Comparison of ENCODE assay signal across 13 mouse cellular contexts in genomic region chr4:141268350-141268749, GRCm38 (mm10). TPM values are rescaled to one million over a fixed set of nuclear protein-coding genes. Genes with fewer than 3 reads are reported as not detected.
DNase-seq lines count a peak whose midpoint lies in the region; ATAC-seq and TF ChIP-seq lines count a peak whose summit lies in the region.
"Had no signal": no experiment of that assay in that cellular context is flagged by ENCODE, and none has a peak within 500 bp of the region (broad histone marks: within the 10 kb centered on the region; RNA-seq: fewer than 3 reads in every experiment).

No protein-coding gene starts in this region.

- H3K4me2 ChIP-seq in midbrain, postnatal 0 days (ENCODE audit: low read depth, low read length, poor library complexity, severe bottlenecking), result no peak overlapping the region
- H3K4me2 ChIP-seq in midbrain, embryonic 14.5 days (ENCODE audit: low read length), result no peak overlapping the region
- H3K4me2 ChIP-seq: hindbrain, embryonic 12.5 days had no signal

- 86% methylated on average over 4 of the region's 4 CpGs for WGBS in kidney, adult 2 months
- WGBS in midbrain, postnatal 0 days, result 86% methylated on average over 4 of the region's 4 CpGs
- 83% methylated on average over 4 of the region's 4 CpGs for WGBS in midbrain, embryonic 14.5 days
- 54% methylated on average over 4 of the region's 4 CpGs for WGBS in bone marrow, adult 2 months
- WGBS in heart, embryonic 10.5 days, result 82% methylated on average over 4 of the region's 4 CpGs

- H3K9me3 ChIP-seq in midbrain, postnatal 0 days (ENCODE audit: low read length), result no peaks in the 10 kb centered on the region
- no peaks in the 10 kb centered on the region for H3K9me3 ChIP-seq in midbrain, embryonic 14.5 days (ENCODE audit: control insufficient read depth, low read length)
- H3K9me3 ChIP-seq in heart, embryonic 10.5 days, result no peaks in the 10 kb centered on the region

- no peaks in the 10 kb centered on the region for H3K27me3 ChIP-seq in kidney, adult 2 months (replicated peaks; ENCODE audit: control insufficient read depth, insufficient read depth, low read length)
- H3K27me3 ChIP-seq in midbrain, postnatal 0 days (ENCODE audit: insufficient read depth, low read length), result no peaks in the 10 kb centered on the region
- H3K27me3 ChIP-seq in midbrain, embryonic 14.5 days (ENCODE audit: control insufficient read depth, insufficient read depth, low read length), result no peaks in the 10 kb centered on the region
- H3K27me3 ChIP-seq in heart, embryonic 10.5 days (ENCODE audit: insufficient read depth, poor library complexity, severe bottlenecking), result peaks cover 16% of the 10 kb centered on the region; the same call in 1 of the 2 replicates

- H3K9ac ChIP-seq in midbrain, postnatal 0 days (replicated peaks; ENCODE audit: low read length, poor library complexity, severe bottlenecking), result no peak overlapping the region
- H3K9ac ChIP-seq in midbrain, embryonic 14.5 days (replicated peaks; ENCODE audit: low read length), result no peak overlapping the region
- H3K9ac ChIP-seq: hindbrain, embryonic 12.5 days had no signal

- TF ChIP-seq POLR2A in kidney, adult 2 months (IDR thresholded peaks at IDR 0.05; ENCODE audit: low read depth, low read length), result no peak
- no peak for TF ChIP-seq POLR2A in bone marrow, adult 2 months (IDR thresholded peaks at IDR 0.05; ENCODE audit: borderline replicate concordance, control insufficient read depth, low read depth, low read length)

- no peak overlapping the region for H3K4me3 ChIP-seq in kidney, adult 2 months (ENCODE audit: insufficient read depth, low read depth, low read length)
- H3K4me3 ChIP-seq in midbrain, postnatal 0 days (ENCODE audit: low read depth, low read length), result no peak overlapping the region
- no peak overlapping the region for H3K4me3 ChIP-seq in midbrain, embryonic 14.5 days (replicated peaks; ENCODE audit: low read depth, low read length)
- no peak overlapping the region for H3K4me3 ChIP-seq in bone marrow, adult 2 months (replicated peaks; ENCODE audit: control insufficient read depth, low read depth, low read length)
- no peak overlapping the region for H3K4me3 ChIP-seq in heart, embryonic 10.5 days
- H3K4me3 ChIP-seq: forebrain, embryonic 10.5 days; heart, adult 2 months; hindbrain, embryonic 12.5 days; megakaryocyte, embryonic 14.5 days had no signal

- DNase-seq in kidney, adult 2 months, result no peak
- no peak for DNase-seq in kidney, postnatal 14 days
- DNase-seq in midbrain, postnatal 0 days (ENCODE audit: low spot score), result no peak
- no peak for DNase-seq in midbrain, embryonic 14.5 days
- DNase-seq in testis, postnatal 14 days (ENCODE audit: low spot score), result peak; percentile 71
- no peak for DNase-seq in heart, embryonic 10.5 days (ENCODE audit: low spot score)
- DNase-seq: cerebellum, adult 9-11 months had no signal

- 0 out of 2 replicates have a peak, but pooled peaks have one; percentile 12 for TF ChIP-seq CTCF in kidney, adult 2 months (conservative IDR thresholded peaks at IDR 0.05; ENCODE audit: insufficient read depth, insufficient read length, low read depth, low read length)
- peak; percentile 28 for TF ChIP-seq CTCF in midbrain, postnatal 0 days (IDR thresholded peaks at IDR 0.05)
- TF ChIP-seq CTCF in bone marrow, adult 2 months (IDR thresholded peaks at IDR 0.05; ENCODE audit: control insufficient read depth, insufficient read depth, low read length), result peak; percentile 13; the same call in 1 of the 2 replicates

- H3K36me3 ChIP-seq in kidney, adult 2 months (ENCODE audit: control insufficient read depth, insufficient read depth, low read length), result no peaks in the 10 kb centered on the region
- no peaks in the 10 kb centered on the region for H3K36me3 ChIP-seq in midbrain, postnatal 0 days (ENCODE audit: insufficient read depth, low read length)
- no peaks in the 10 kb centered on the region for H3K36me3 ChIP-seq in midbrain, embryonic 14.5 days (ENCODE audit: control insufficient read depth, insufficient read depth, low read length)
- no peaks in the 10 kb centered on the region for H3K36me3 ChIP-seq in heart, embryonic 10.5 days
- H3K36me3 ChIP-seq: forebrain, embryonic 10.5 days; hindbrain, embryonic 12.5 days had no signal

- H3K27ac ChIP-seq in kidney, adult 2 months (ENCODE audit: insufficient read depth, low read depth, low read length), result no peak overlapping the region
- no peak overlapping the region for H3K27ac ChIP-seq in midbrain, postnatal 0 days (ENCODE audit: low read depth, low read length)
- H3K27ac ChIP-seq in midbrain, embryonic 14.5 days (replicated peaks; ENCODE audit: low read depth, low read length), result no peak overlapping the region
- H3K27ac ChIP-seq in bone marrow, adult 2 months (ENCODE audit: control insufficient read depth, insufficient read depth, low read depth, low read length, poor library complexity), result no peak overlapping the region
- no peak overlapping the region for H3K27ac ChIP-seq in heart, embryonic 10.5 days
- H3K27ac ChIP-seq: forebrain, embryonic 10.5 days; heart, adult 2 months; hindbrain, embryonic 12.5 days had no signal

- H3K4me1 ChIP-seq in kidney, adult 2 months (ENCODE audit: control insufficient read depth, insufficient read depth, low read length), result no peaks in the 10 kb centered on the region
- 0 out of 2 replicates have a peak, but pooled peaks cover 3% of the 10 kb centered on the region for H3K4me1 ChIP-seq in midbrain, postnatal 0 days (ENCODE audit: insufficient read depth, low read length)
- peaks cover under 1% of the 10 kb centered on the region; the same call in 1 of the 2 replicates for H3K4me1 ChIP-seq in midbrain, embryonic 14.5 days (ENCODE audit: control insufficient read depth, insufficient read depth, low read length)
- peaks cover 4% of the 10 kb centered on the region for H3K4me1 ChIP-seq in bone marrow, adult 2 months (ENCODE audit: control insufficient read depth, insufficient read depth, low read length)
- peaks cover 11% of the 10 kb centered on the region for H3K4me1 ChIP-seq in heart, embryonic 10.5 days

- ATAC-seq in midbrain, postnatal 0 days (ENCODE audit: low FRiP score), result no peak
- no peak for ATAC-seq in midbrain, embryonic 14.5 days (ENCODE audit: low FRiP score, low TSS enrichment)
- ATAC-seq in monocyte, adult 5-6 weeks (replicated peaks; ENCODE audit: insufficient number of reproducible peaks, low FRiP score, low TSS enrichment, poor library complexity, severe bottlenecking), result no peak

RNA-seq across cellular contexts. Expression of gene Arhgef19, which starts 29.1 kb away (rescaled TPM):
- 4.9 and 5.1 TPM in 2 replicates for polyA plus RNA-seq in kidney, adult 2 months (2012; rRNA removed)
- total RNA-seq in midbrain, postnatal 0 days (2014; rRNA removed), result 0.76 and 1.3 TPM in 2 replicates
- 1.1 and 1.3 TPM in 2 replicates for polyA plus RNA-seq in midbrain, postnatal 0 days (2015; fragmentation: Nextera tagmentation; extraction: Ambion mirVana)
- polyA plus RNA-seq in midbrain, embryonic 14.5 days (2014; fragmentation: Nextera tagmentation; extraction: Ambion mirVana), result 0.84 and 0.89 TPM in 2 replicates
- polyA plus RNA-seq in bone marrow, adult 2 months (2011; ENCODE audit: insufficient read depth, insufficient read length, low replicate concordance, missing spikeins), result 1.1 TPM in 1 of 2 replicates, not detected in the other
- total RNA-seq in monocyte, adult 5-6 weeks (2017), result not detected in 3 replicates
- 1.2 and 3.7 TPM in 2 replicates for polyA plus RNA-seq in heart, embryonic 10.5 days (2016; fragmentation: Nextera tagmentation; extraction: Ambion mirVana)

RNA-seq across cellular contexts. Expression of gene Epha2, which starts 32.7 kb away (rescaled TPM):
- 8.1 and 9.6 TPM in 2 replicates for polyA plus RNA-seq in kidney, adult 2 months (2012; rRNA removed)
- total RNA-seq in midbrain, postnatal 0 days (2014; rRNA removed), result 3.1 and 3.2 TPM in 2 replicates
- 0.27 and 0.30 TPM in 2 replicates for polyA plus RNA-seq in midbrain, postnatal 0 days (2015; fragmentation: Nextera tagmentation; extraction: Ambion mirVana)
- 1.2 and 1.7 TPM in 2 replicates for polyA plus RNA-seq in midbrain, embryonic 14.5 days (2014; fragmentation: Nextera tagmentation; extraction: Ambion mirVana)
- polyA plus RNA-seq in bone marrow, adult 2 months (2011; ENCODE audit: insufficient read depth, insufficient read length, low replicate concordance, missing spikeins), result 5.7 and 14.2 TPM in 2 replicates
- not detected in 3 replicates for total RNA-seq in monocyte, adult 5-6 weeks (2017)
- polyA plus RNA-seq in heart, embryonic 10.5 days (2016; fragmentation: Nextera tagmentation; extraction: Ambion mirVana), result 5.2 and 6.3 TPM in 2 replicates

RNA-seq across cellular contexts. Expression of gene Rsg1, which starts 54.6 kb away (rescaled TPM):
- 1.2 and 1.6 TPM in 2 replicates for polyA plus RNA-seq in kidney, adult 2 months (2012; rRNA removed)
- total RNA-seq in midbrain, postnatal 0 days (2014; rRNA removed), result 4.6 and 6.0 TPM in 2 replicates
- polyA plus RNA-seq in midbrain, postnatal 0 days (2015; fragmentation: Nextera tagmentation; extraction: Ambion mirVana), result 5.2 and 5.3 TPM in 2 replicates
- 5.7 and 7.8 TPM in 2 replicates for polyA plus RNA-seq in midbrain, embryonic 14.5 days (2014; fragmentation: Nextera tagmentation; extraction: Ambion mirVana)
- 2.1 TPM in 1 of 2 replicates, not detected in the other for polyA plus RNA-seq in bone marrow, adult 2 months (2011; ENCODE audit: insufficient read depth, insufficient read length, low replicate concordance, missing spikeins)
- 0.38 to 2.7 TPM in 2 of 3 replicates, not detected in the other for total RNA-seq in monocyte, adult 5-6 weeks (2017)
- polyA plus RNA-seq in heart, embryonic 10.5 days (2016; fragmentation: Nextera tagmentation; extraction: Ambion mirVana), result 2.6 and 4.0 TPM in 2 replicates
